Comparison of ENCODE assay signal across 23 mouse cellular contexts in the genomic region with DNA sequence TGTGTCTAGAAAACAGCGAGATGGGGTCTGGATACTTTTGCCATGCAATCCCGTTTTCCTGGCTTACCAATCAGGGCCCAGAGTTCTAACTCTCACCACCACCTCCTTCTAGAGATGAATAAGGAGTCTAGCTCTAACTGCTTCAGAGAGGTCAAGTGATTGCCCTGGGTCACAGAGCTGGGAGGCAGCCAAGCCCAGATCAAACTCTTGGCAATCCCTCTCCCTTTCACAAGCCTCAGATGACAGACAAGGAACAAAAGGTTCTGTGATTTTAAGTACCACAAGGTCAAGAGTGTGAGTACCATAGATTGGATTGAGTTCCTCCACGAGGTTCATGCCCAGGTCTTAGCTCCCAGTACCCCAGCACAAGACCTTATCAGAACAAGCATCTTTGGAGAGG.
"Had no signal": no experiment of that assay in that cellular context is flagged by ENCODE, and none has a peak within 500 bp of the region (broad histone marks: within the 10 kb centered on the region; RNA-seq: fewer than 3 reads in every experiment).

No protein-coding gene starts in this region.

- H3K9ac ChIP-seq: heart, embryonic 13.5 days; heart, embryonic 15.5 days; hindbrain, embryonic 13.5 days; hindbrain, embryonic 15.5 days; limb, embryonic 12.5 days had no signal

- H3K4me3 ChIP-seq: heart, adult 2 months; heart, embryonic 13.5 days; heart, embryonic 15.5 days; hindbrain, embryonic 13.5 days; hindbrain, embryonic 15.5 days; layer of hippocampus, adult 2 months; left cerebral cortex, adult 2 months; limb, embryonic 10.5 days; limb, embryonic 12.5 days had no signal

- H3K9me3 ChIP-seq: heart, embryonic 13.5 days; heart, embryonic 15.5 days; hindbrain, embryonic 13.5 days; hindbrain, embryonic 15.5 days; limb, embryonic 10.5 days; limb, embryonic 12.5 days had no signal

- ATAC-seq: hindbrain, postnatal 0 days; intestine, embryonic 16.5 days had no signal

- H3K4me2 ChIP-seq: heart, embryonic 11.5 days; heart, embryonic 13.5 days; heart, embryonic 15.5 days; hindbrain, embryonic 13.5 days; hindbrain, embryonic 15.5 days; limb, embryonic 12.5 days had no signal

- H3K27ac ChIP-seq: heart, adult 2 months; heart, embryonic 13.5 days; heart, embryonic 15.5 days; hindbrain, embryonic 13.5 days; hindbrain, embryonic 15.5 days; hindbrain, postnatal 0 days; layer of hippocampus, adult 2 months; left cerebral cortex, adult 2 months; limb, embryonic 12.5 days had no signal

- H3K36me3 ChIP-seq: heart, embryonic 13.5 days; heart, embryonic 15.5 days; hindbrain, embryonic 13.5 days; hindbrain, embryonic 15.5 days; limb, embryonic 10.5 days; limb, embryonic 12.5 days had no signal

- DNase-seq: gastrocnemius, postnatal 10 days; gastrocnemius, postnatal 36 days; heart, adult 11 months; heart, adult 2 months; heart, postnatal 14 days; heart, postnatal 36 days; kidney, adult 11 months; kidney, adult 2 months; kidney, adult 9 months; kidney, postnatal 10 days; kidney, postnatal 4 days; liver had no signal
